ENCODE assay signal across 8 mouse cellular contexts in the genomic region with DNA sequence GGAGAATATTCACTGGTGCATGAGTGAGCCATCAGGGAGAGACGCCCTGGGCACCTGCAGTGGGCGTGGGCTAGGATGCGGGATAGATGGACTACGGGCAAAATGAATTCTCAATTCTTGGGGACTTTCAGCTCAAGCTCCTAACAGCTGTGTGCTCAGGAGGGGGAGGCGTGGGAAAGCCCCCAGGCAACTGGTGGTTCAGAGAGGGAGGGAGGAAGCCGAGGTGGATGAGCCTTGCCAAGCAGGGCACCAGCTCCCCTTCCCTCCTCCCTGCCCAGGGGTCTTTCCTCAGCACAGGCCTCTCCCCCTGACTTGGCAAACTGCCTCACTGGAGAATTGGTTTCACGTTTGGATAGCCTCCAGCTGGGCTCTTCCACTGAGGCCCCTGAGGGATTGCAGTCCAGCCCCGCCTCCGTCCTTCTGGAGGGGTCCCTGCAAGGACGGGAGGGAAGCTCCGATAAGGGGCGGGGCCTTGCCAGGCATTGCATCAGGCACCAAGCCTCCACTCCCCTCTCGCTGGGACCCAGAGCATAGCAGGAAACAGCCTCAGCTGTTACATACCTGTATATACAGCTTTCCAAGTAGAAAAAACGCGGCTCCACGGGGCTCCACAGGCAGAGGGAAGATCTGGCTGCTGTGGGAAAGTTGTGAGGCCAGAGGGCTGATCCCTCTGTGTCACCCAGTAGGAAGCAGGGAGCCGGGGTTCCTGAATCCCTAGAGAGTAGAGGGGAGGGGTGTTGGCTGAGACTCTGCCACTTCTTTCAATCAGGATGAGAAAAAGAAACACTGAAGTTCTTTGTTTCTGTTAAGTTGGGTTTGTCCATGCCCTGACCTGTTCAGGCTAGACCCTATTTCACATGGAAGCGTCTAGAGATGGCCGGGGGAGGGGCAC. TPM values are rescaled to one million over a fixed set of nuclear protein-coding genes. Genes with fewer than 3 reads are reported as not detected.
DNase-seq lines count a peak whose midpoint lies in the region; ATAC-seq and TF ChIP-seq lines count a peak whose summit lies in the region.

No protein-coding gene starts in this region.

- peak overlapping the region; percentile 40 for H3K4me2 ChIP-seq in kidney, embryonic 14.5 days (replicated peaks; ENCODE audit: low read depth, low read length)
- peak overlapping the region; percentile 5 for H3K4me2 ChIP-seq in embryonic facial prominence, embryonic 11.5 days (ENCODE audit: low read depth, low read length)
- H3K4me2 ChIP-seq in hindbrain, embryonic 15.5 days, result peak overlapping the region; percentile 40

- peak overlapping the region; percentile 62 for H3K27ac ChIP-seq in kidney, embryonic 14.5 days (ENCODE audit: low read depth, low read length)
- H3K27ac ChIP-seq in MEL (ENCODE audit: control insufficient read depth, low read depth, low read length), result peak overlapping the region; percentile 46; the same call in 1 of the 2 replicates
- H3K27ac ChIP-seq in embryonic facial prominence, embryonic 11.5 days (replicated peaks; ENCODE audit: low read depth, low read length), result 0 out of 2 replicates have a peak overlapping the region, but pooled peaks have one; percentile 10
- peak overlapping the region; percentile 76 for H3K27ac ChIP-seq in hindbrain, embryonic 15.5 days (replicated peaks)

- no peak for TF ChIP-seq RAD21 in MEL (IDR thresholded peaks at IDR 0.05; ENCODE audit: low read depth, low read length)

- H3K79me2 ChIP-seq in MEL (ENCODE audit: control insufficient read depth, insufficient read depth, low read length, poor library complexity), result no peaks in the 10 kb centered on the region; the same call in 1 of the 2 replicates

- H3K4me3 ChIP-seq in kidney, embryonic 14.5 days (ENCODE audit: low read length), result no peak overlapping the region
- peak overlapping the region; percentile 53 to 83 for H3K4me3 ChIP-seq in MEL (ENCODE audit: control insufficient read depth in 1 of 2, insufficient read depth in 1 of 2, low read depth in 2 of 2, low read length in 2 of 2)
- H3K4me3 ChIP-seq in embryonic facial prominence, embryonic 11.5 days (ENCODE audit: low read depth, low read length), result no peak overlapping the region
- no peak overlapping the region for H3K4me3 ChIP-seq in hindbrain, embryonic 15.5 days

- no peak for TF ChIP-seq POLR2A in MEL (IDR thresholded peaks at IDR 0.05; ENCODE audit: control insufficient read depth in 1 of 2, insufficient read depth in 1 of 2, low read depth in 1 of 2, low read length in 2 of 2, poor library complexity in 1 of 2)

- H3K9ac ChIP-seq in kidney, embryonic 14.5 days (ENCODE audit: low read depth, low read length), result peak overlapping the region; percentile 29; the same call in 1 of the 2 replicates
- H3K9ac ChIP-seq in MEL (ENCODE audit: control insufficient read depth, low read depth, low read length, poor library complexity, severe bottlenecking), result peak overlapping the region; percentile 84
- peak overlapping the region; percentile 29 for H3K9ac ChIP-seq in embryonic facial prominence, embryonic 11.5 days (replicated peaks; ENCODE audit: low read length)
- no peak overlapping the region for H3K9ac ChIP-seq in hindbrain, embryonic 15.5 days

- peak; percentile 87 for ATAC-seq in kidney, embryonic 14.5 days (ENCODE audit: low FRiP score, low TSS enrichment)
- peak; percentile 81 for ATAC-seq in embryonic facial prominence, embryonic 11.5 days (replicated peaks; ENCODE audit: insufficient number of reproducible peaks, low FRiP score, low TSS enrichment, low read depth)
- peak; percentile 87 for ATAC-seq in hindbrain, embryonic 15.5 days (ENCODE audit: low FRiP score, low read depth)

- H3K27me3 ChIP-seq in kidney, embryonic 14.5 days (ENCODE audit: control insufficient read depth, insufficient read depth, low read length), result no peaks in the 10 kb centered on the region
- peaks cover 0 to 3% of the 10 kb centered on the region in 2 experiments; a peak in 2 of 4 replicates for H3K27me3 ChIP-seq in MEL (ENCODE audit: control insufficient read depth in 1 of 2, insufficient read depth in 2 of 2, low read length in 2 of 2)
- H3K27me3 ChIP-seq in embryonic facial prominence, embryonic 11.5 days (ENCODE audit: control insufficient read depth, insufficient read depth, low read length), result no peaks in the 10 kb centered on the region
- no peaks in the 10 kb centered on the region for H3K27me3 ChIP-seq in hindbrain, embryonic 15.5 days

- peaks cover 28% of the 10 kb centered on the region for H3K4me1 ChIP-seq in kidney, embryonic 14.5 days (ENCODE audit: control insufficient read depth, insufficient read depth, low read length)
- peaks cover 7 to 17% of the 10 kb centered on the region in 2 experiments; a peak in 3 of 4 replicates for H3K4me1 ChIP-seq in MEL (ENCODE audit: control insufficient read depth in 1 of 2, insufficient read depth in 2 of 2, low read length in 2 of 2)
- peaks cover 6% of the 10 kb centered on the region for H3K4me1 ChIP-seq in embryonic facial prominence, embryonic 11.5 days (ENCODE audit: control insufficient read depth, insufficient read depth, low read length)
- H3K4me1 ChIP-seq in hindbrain, embryonic 15.5 days (replicated peaks), result peaks cover 49% of the 10 kb centered on the region

- TF ChIP-seq CTCF in MEL (IDR thresholded peaks at IDR 0.05 in 2 of 3, conservative IDR thresholded peaks at IDR 0.05 in 1 of 3; ENCODE audit: control insufficient read depth in 1 of 3, insufficient read depth in 1 of 3, low read depth in 2 of 3, low read length in 3 of 3, poor library complexity in 1 of 3, severe bottlenecking in 1 of 3), result no peak

- no peaks in the 10 kb centered on the region for H3K36me3 ChIP-seq in kidney, embryonic 14.5 days (ENCODE audit: control insufficient read depth, insufficient read depth, low read length)
- H3K36me3 ChIP-seq in MEL (ENCODE audit: control insufficient read depth in 1 of 2, insufficient read depth in 2 of 2, low read length in 2 of 2), result no peaks in the 10 kb centered on the region
- no peaks in the 10 kb centered on the region for H3K36me3 ChIP-seq in embryonic facial prominence, embryonic 11.5 days (replicated peaks; ENCODE audit: control insufficient read depth, insufficient read depth, low read depth, low read length)
- H3K36me3 ChIP-seq in hindbrain, embryonic 15.5 days, result no peaks in the 10 kb centered on the region

- no peaks in the 10 kb centered on the region for H3K9me3 ChIP-seq in kidney, embryonic 14.5 days (ENCODE audit: control insufficient read depth, low read length)
- H3K9me3 ChIP-seq in MEL (replicated peaks; ENCODE audit: insufficient read depth, low read length), result no peaks in the 10 kb centered on the region
- no peaks in the 10 kb centered on the region for H3K9me3 ChIP-seq in embryonic facial prominence, embryonic 11.5 days (replicated peaks; ENCODE audit: control insufficient read depth, low read length)
- H3K9me3 ChIP-seq in hindbrain, embryonic 15.5 days, result no peaks in the 10 kb centered on the region

- WGBS in kidney, embryonic 14.5 days, result 10% methylated on average over 19 of the region's 19 CpGs
- 7% methylated on average over 19 of the region's 19 CpGs for WGBS in embryonic facial prominence, embryonic 11.5 days
- WGBS in hindbrain, embryonic 15.5 days, result 2% methylated on average over 18 of the region's 19 CpGs

- DNase-seq in kidney, adult 11 months, result no peak
- peak; percentile 76 for DNase-seq in MEL (ENCODE audit: low read depth, low spot score)
- DNase-seq in embryonic facial prominence, embryonic 11.5 days (ENCODE audit: low spot score), result peak; percentile 82
- DNase-seq in lung, postnatal 4 days, result peak; percentile 71 to 89
- peak; percentile 76 for DNase-seq in testis, postnatal 10 days (ENCODE audit: low spot score)
- DNase-seq in frontal cortex, postnatal 36 days (ENCODE audit: low spot score in 2 of 2), result no peak

- TF ChIP-seq EP300 in MEL (IDR thresholded peaks at IDR 0.05; ENCODE audit: low read depth in 1 of 2, low read length in 2 of 2), result peak in 1 of 2 experiments; percentile 35; a peak in 1 of 4 replicates

TF ChIP-seq in MEL, 35 proteins besides CTCF, POLR2A, EP300 and RAD21:
- TF ChIP-seq MXI1 (IDR thresholded peaks at IDR 0.05; ENCODE audit: low read depth, low read length) (no peak), ZC3H11A (IDR thresholded peaks at IDR 0.05; ENCODE audit: low read depth, low read length) (no peak), GATA1 (IDR thresholded peaks at IDR 0.05; ENCODE audit: low read depth, low read length) (no peak), MAFK (IDR thresholded peaks at IDR 0.05; ENCODE audit: borderline replicate concordance, low read depth, low read length) (no peak), TCF12 (IDR thresholded peaks at IDR 0.05; ENCODE audit: low read depth, low read length) (peak; percentile 23; the same call in 1 of the 2 replicates), GABPA (IDR thresholded peaks at IDR 0.05; ENCODE audit: low read depth, low read length) (no peak), MEF2A (IDR thresholded peaks at IDR 0.05; ENCODE audit: extremely low read depth, insufficient replicate concordance, low read depth, low read length, poor library complexity, severe bottlenecking) (no peak), MAZ (IDR thresholded peaks at IDR 0.05; ENCODE audit: low read depth, low read length) (no peak), SIN3A (IDR thresholded peaks at IDR 0.05; ENCODE audit: low read length) (peak; percentile 24; the same call in 1 of the 2 replicates), ETS1 (IDR thresholded peaks at IDR 0.05; ENCODE audit: low read depth, low read length) (peak; percentile 16; the same call in 1 of the 2 replicates), USF1 (IDR thresholded peaks at IDR 0.05; ENCODE audit: low read depth, low read length) (no peak), USF2 (IDR thresholded peaks at IDR 0.05; ENCODE audit: borderline replicate concordance in 1 of 2, insufficient read depth in 1 of 2, low read depth in 1 of 2, low read length in 2 of 2) (no peak), MYC (IDR thresholded peaks at IDR 0.05; ENCODE audit: low read depth, low read length) (no peak), HCFC1 (IDR thresholded peaks at IDR 0.05; ENCODE audit: low read depth, low read length) (no peak), MAX (IDR thresholded peaks at IDR 0.05; ENCODE audit: low read length) (no peak)
TF ChIP-seq in MEL: peak in this region for 3.

RNA-seq across cellular contexts. Expression of gene Chst3, which starts 25.3 kb away (rescaled TPM):
- polyA plus RNA-seq in kidney, embryonic 14.5 days (2014; fragmentation: Nextera tagmentation; extraction: Ambion mirVana), result 1.0 and 1.1 TPM in 2 replicates
- not detected in 2 replicates for total RNA-seq in MEL (2012; rRNA removed)
- polyA plus RNA-seq in MEL (2012; ENCODE audit: insufficient read depth in 1 of 2, insufficient read length in 2 of 2, low read depth in 1 of 2, low replicate concordance in 2 of 2, missing spikeins in 1 of 2), result under 1 TPM in 1 of 2 experiments, not detected in 1; 0.08 TPM
- 0.86 and 1.4 TPM in 2 replicates for polyA plus RNA-seq in embryonic facial prominence, embryonic 11.5 days (2014; fragmentation: Nextera tagmentation; extraction: Ambion mirVana)
- 1.8 and 2.2 TPM in 2 replicates for polyA plus RNA-seq in hindbrain, embryonic 15.5 days (2015; fragmentation: Nextera tagmentation; extraction: Ambion mirVana)

Comparison
In these comparisons a context has a peak if more than half of its experiments do, and no peak if none do; other contexts are left out.
1. H3K27ac ChIP-seq: peak in every context shown above with its lines; median percentile 76 in hindbrain, embryonic 15.5 days; 62 in kidney, embryonic 14.5 days; 46 in MEL; 10 in embryonic facial prominence, embryonic 11.5 days.
2. H3K4me3 ChIP-seq: peak in MEL (2 of 2); none in kidney, embryonic 14.5 days (single experiment), embryonic facial prominence, embryonic 11.5 days (single experiment) and hindbrain, embryonic 15.5 days (single experiment).
3. DNase-seq: peak in MEL (single experiment), embryonic facial prominence, embryonic 11.5 days (single experiment), lung, postnatal 4 days (2 of 2) and testis, postnatal 10 days (single experiment); none in kidney, adult 11 months (single experiment) and frontal cortex, postnatal 36 days (0 of 2).
4. Peak in every context shown above with its lines, with median percentiles within 50 percentile points of each other: ATAC-seq and H3K4me2 ChIP-seq.